Mouse (Mus musculus): ENCODE measurements around the gene 1700088E04Rik.

Gene 1700088E04Rik

GRCm38 (mm10) chr15:79098868-79099267 lies 42.2 kb downstream of the 1700088E04Rik start:
- no peak for DNase-seq (ENCODE audit: low spot score)

GRCm38 (mm10) chr15:79098220-79098619 lies 42.8 kb downstream of the 1700088E04Rik start:
- DNase-seq (ENCODE audit: low spot score) = no peak

DNA sequence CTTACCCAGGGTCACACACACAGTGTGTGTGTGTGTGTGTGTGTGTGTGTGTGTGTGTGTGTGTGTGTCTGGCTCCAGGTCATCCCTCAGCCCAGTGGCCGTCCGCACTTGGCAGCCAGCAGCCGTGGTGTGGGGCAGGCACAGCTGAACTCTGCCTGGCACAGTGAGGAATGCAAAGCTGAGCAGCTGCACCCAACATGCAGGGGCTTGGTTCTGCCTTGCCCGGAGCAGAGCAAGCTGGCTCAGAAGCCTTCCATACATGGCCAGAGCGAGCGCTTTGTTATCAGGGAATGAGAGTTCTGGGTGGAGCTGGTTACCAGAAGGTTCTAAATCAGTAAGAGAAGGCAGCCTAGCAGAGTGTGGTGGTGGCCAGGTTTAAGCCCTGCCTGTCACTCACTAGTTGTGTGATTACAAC lies 43.4 kb downstream of the 1700088E04Rik start:
- no peak for DNase-seq (ENCODE audit: low spot score)

DNA sequence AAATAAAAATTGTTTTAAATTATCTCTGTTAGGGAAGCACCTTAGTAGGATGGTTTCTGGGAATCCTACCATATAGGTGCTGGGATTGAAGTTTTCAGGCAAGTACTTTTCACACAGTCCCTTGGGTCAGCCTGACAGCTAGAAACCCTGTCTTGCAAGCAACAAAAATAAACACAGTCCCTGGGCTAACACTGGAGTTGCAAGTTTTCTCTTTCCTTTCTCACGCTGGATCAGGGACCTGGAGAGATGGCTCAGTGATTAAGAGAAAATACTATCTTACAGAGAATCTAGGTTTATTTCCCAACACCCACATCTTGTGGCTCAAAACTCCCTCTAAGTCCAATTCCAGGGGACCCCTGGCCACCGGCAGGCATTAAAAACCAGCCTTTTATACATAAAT lies 43.9 kb downstream of the 1700088E04Rik start:
- DNase-seq (ENCODE audit: low spot score) = no peak

DNA sequence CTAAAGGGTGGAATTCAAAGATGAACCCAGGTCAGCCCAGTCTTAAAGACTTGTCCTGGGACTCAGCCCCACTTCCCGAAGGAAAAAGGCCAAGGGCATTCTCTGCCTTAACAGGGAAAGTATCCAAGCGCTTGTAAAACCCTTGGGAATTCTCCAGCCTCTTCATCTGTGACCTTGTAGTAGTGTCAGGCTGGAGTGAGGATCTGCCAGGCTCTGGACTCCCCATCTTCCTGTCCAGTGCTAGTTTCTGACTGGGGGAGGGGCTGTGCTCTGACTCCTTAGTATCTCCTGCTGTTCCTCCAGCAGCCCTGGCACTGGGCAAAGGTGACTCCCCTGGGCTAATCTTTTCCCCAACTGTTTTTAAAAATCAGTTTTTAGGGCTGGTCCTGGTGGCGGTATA lies 44.5 kb downstream of the 1700088E04Rik start:
- no peak for DNase-seq (ENCODE audit: low spot score)

DNA sequence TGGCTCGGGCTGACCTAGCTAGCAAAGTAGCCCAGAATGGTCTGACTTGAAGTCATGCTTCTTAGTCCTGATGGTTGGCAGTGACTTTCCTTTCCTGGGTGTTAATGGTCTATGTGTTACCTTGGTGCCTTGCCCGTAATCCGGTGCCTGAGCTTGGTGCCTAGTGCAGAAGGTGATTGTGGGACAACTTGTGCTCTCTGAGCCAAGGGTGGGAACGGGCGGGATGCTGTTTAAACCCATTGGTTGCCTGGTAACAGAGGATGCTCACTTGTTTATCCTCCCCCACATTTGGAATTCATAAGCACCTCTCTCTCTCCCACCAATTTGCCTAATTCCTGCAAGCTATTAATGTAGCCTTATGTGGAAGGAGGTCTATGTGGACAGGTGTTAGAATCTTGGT lies 45.6 kb downstream of the 1700088E04Rik start:
- no peak for DNase-seq (ENCODE audit: low spot score)

- DNase-seq (ENCODE audit: low spot score) = no peak
Measured at GRCm38 (mm10) chr15:79093083-79093839, 47.8 kb downstream of the 1700088E04Rik start.

DNA sequence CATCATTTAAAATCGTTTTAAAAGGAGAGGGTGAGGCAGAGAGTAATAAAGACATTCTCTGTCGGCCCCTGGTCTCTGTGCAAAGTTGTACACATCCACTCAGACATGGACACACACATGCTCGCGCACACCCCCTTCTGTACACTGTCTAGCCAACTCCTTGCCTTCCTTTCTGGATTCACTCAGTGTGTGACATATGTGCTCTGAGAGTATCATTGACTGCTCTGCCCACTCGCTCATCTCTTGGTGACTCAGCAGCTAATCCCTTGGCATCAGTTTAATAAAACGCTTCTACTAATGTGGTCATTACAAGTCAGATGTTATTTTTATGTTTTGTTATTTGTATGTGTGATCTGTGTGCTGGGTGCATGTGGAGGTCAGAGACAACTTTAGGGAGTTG lies 48.8 kb downstream of the 1700088E04Rik start:
- DNase-seq (ENCODE audit: low spot score) = no peak

GRCm38 (mm10) chr15:79079567-79079966 lies 61.5 kb downstream of the 1700088E04Rik start:
- DNase-seq (ENCODE audit: low spot score) = no peak

Data from layer of hippocampus, adult 9-10 months (tissue).